Mouse (Mus musculus) neutrophil, adult 5-6 weeks (primary cell): ENCODE measurements around the gene Gm20388. TPM values are rescaled to one million over a fixed set of nuclear protein-coding genes. Genes with fewer than 3 reads are reported as not detected.

Experiments used
- ATAC-seq: fragments of 151-379, 151-347 bp; 2 replicates; pipeline ENCODE4 v1.8.0; 2017; ENCODE audit warnings: mild to moderate bottlenecking, moderate TSS enrichment; ENCODE audit not compliant: insufficient number of reproducible peaks, poor library complexity, low FRiP score, severe bottlenecking; ENCODE audit errors: extremely low read depth
- total RNA-seq: library from RNA; stranded (forward); fragments of 200-1000 nt; gene quantifications from 2 replicates; pipeline ENCODE4 v1.2.3, GENCODE M21; 2017

Gm20388 gene
- total RNA-seq, 1 experiment from 2014 or later = 10.8 TPM

GRCm38 (mm10) chr8:120432438-120432837 lies 521.8 kb downstream of the Gm20388 start:
- no peak for ATAC-seq

GRCm38 (mm10) chr8:120433143-120433542 lies 522.5 kb downstream of the Gm20388 start:
- no peak for ATAC-seq

DNA sequence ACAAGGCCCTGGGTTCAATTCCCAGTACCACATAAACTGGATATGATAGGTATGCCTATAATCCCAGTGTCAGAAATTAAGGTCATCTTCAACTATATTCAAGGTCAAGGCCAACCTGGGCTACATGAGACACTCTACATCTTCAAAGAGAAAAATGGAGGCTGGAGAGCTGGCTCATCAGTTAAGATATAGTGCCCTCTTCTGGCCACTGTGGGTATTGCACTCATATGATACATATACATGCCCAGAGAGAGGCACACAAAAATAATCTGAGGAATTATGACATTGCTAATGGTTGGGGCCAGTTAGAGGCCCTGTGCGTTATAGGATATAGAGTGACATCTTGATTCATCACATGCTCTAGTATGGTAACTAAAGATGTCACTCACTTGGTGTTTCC lies 523.1 kb downstream of the Gm20388 start:
- no peak for ATAC-seq

DNA sequence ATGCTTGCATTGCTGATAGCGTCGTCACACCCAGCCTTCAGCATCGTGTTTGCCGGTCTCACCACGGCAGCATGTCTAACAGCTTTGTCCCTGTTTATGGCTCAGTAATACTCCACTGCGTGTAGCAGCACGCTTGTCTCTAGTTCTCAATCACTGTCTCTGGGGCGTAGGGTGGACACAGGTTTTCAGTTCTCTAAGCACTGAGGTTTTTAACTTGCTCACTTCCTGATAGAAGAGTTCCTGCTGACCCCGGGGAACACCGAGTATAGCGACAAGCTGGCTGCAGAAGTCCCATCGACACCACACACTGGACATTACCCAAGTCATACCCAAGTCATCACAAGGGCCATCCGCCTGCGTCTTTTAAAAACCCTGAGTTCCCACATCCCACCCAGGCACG lies 525.1 kb downstream of the Gm20388 start:
- ATAC-seq = no peak

- no peak for ATAC-seq
Measured at GRCm38 (mm10) chr8:120436491-120437030, 525.9 kb downstream of the Gm20388 start.

DNA sequence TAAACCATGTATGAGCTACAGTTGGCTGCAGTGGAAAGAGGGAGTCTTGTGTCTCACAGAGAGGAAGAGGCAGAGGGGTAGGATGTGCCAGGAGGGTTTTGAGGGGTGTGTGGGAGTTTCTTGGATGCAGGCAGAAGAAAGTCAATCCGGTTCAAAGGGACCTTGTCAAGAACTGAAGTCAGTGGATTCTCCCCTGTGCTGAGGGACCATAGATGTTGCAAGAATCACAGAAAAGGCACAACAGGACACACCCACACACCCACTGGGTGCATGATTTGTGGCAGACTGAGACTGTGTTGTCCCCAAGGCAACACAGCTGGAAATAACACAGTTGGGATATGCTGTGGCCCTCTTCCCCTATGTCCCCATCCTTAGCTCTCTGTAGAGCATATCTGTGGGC lies 526.6 kb downstream of the Gm20388 start:
- no peak for ATAC-seq

GRCm38 (mm10) chr8:120437666-120438395 lies 527.2 kb downstream of the Gm20388 start:
- ATAC-seq = no peak

GRCm38 (mm10) chr8:120439309-120439708 lies 528.7 kb downstream of the Gm20388 start:
- no peak for ATAC-seq

DNA sequence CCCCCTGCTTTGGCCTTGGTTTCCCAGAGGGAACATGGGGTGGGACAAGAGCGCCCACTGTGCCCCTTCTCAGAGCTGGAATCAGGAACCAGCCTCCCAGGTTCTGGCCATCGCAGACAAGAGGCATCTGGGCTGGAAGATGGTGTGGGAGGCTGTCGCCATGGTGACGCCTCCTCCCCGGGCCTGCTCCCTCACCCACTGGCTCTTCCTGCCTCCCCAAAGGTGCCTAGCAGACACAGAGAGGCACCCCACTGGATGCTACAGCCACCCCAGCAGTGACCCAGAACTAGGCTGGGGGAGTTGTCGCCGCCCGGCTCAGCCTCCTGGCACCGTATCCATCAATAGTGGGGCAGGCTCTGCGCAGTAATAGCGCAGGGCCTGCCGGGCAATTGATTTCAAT lies 530.1 kb downstream of the Gm20388 start:
- no peak for ATAC-seq

GRCm38 (mm10) chr8:120441637-120442036 lies 531.0 kb downstream of the Gm20388 start:
- no peak for ATAC-seq

DNA sequence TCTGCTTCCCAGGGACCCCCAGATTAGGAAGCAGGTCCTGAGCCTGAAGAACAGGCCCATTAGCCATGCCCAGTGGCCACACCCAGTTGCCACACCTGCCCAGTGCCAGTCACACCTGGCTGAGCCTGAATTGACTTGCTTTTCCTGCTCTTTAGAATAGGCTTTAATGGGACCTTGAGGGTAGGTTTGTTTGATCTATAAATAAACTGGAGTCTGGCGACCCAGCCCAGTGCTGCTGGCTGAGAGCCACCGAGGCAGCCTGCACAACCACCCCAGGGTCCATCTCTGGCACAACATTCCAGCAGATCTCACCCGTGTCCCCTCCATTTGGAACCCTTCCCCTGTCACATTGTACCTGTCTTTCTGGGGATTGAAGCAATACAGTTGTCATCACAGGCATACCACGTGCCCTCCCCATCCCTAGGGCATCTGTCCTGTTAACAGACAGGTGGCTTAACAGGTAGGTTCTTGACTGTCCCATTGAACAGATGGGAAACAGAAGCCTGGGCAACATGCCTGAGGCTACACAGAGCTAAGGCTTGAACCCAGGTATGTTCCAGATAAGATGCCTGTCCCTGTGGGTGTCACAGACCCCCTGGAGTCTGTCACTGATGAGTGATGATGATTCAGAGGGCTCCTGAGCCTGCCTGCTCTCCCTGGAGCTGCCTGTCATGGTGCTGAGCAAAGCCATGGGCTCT lies 531.8 kb downstream of the Gm20388 start:
- ATAC-seq = no peak

- ATAC-seq = no peak
Measured at GRCm38 (mm10) chr8:120445249-120445648, 534.6 kb downstream of the Gm20388 start.

GRCm38 (mm10) chr8:120448131-120448530 lies 537.5 kb downstream of the Gm20388 start:
- ATAC-seq = no peak

GRCm38 (mm10) chr8:120449139-120449538 lies 538.5 kb downstream of the Gm20388 start:
- ATAC-seq = no peak

DNA sequence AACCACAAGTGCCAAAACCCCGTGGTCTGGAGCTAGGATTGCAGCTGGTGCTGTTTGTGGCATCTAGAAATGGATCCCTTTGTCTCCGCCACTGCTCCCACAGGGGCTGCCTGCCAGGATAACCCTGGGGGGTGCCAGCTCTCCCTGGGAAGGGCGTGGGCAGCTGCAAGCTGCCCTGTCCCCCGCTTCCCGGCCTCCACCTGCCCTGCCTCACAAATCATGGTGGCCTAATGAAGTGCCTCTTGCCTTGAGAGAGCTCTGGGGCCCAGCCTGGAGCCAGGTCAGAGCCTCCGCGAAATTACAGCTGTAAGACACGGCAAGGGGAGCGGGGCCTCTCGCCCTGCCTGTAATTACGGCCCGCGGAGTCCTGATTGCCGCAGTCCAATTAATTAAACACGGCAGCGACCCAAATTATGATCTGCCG lies 539.0 kb downstream of the Gm20388 start:
- no peak for ATAC-seq

DNA sequence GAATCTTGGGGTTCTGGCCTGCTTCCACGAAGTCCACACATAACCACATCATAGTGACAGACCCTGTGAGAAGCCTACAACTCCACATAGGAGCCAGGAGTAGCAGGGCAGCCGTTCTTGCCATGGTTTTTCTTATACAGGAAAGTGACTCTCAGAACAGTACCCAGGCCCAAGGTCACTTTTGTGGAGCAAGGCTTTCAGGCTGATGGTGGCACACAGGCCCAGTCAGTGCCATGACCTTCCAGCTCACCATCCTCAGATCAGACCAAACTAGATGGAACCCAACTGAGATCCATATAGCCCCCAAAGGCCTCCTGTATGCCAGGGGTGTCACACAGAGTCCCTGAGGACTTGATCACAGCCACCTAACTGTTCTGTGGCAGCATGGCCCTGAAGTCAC lies 541.5 kb downstream of the Gm20388 start:
- no peak for ATAC-seq

GRCm38 (mm10) chr8:120454404-120454803 lies 543.8 kb downstream of the Gm20388 start:
- ATAC-seq = no peak

GRCm38 (mm10) chr8:120460375-120460774 lies 549.7 kb downstream of the Gm20388 start:
- ATAC-seq = no peak

GRCm38 (mm10) chr8:120462119-120462551 lies 551.5 kb downstream of the Gm20388 start:
- ATAC-seq = no peak

GRCm38 (mm10) chr8:120462611-120463010 lies 552.0 kb downstream of the Gm20388 start:
- ATAC-seq = no peak
